Mouse (Mus musculus) liver, embryonic 12.5 days (tissue): ENCODE results near the gene Rsph3b. TPM values are rescaled to one million over a fixed set of nuclear protein-coding genes. Genes with fewer than 3 reads are reported as not detected.

ENCODE experiments used
- ATAC-seq: fragments of 200-750 bp; cut with Nextera tagmentation; 2 replicates; pipeline ENCODE4 v1.8.0; 2017; ENCODE audit warnings: moderate number of reproducible peaks, mild to moderate bottlenecking, moderate library complexity
- H3K27ac ChIP-seq: fragments of 300-500 bp; sonication (generic); 2 replicates; pipeline ENCODE4 v1.5.1; 2016; ENCODE audit warnings: mild to moderate bottlenecking
- H3K27me3 ChIP-seq: fragments of 300-500 bp; sonication (generic); replicated peaks from 2 replicates; pipeline ENCODE4 v1.6.1; 2016; ENCODE audit warnings: mild to moderate bottlenecking, moderate library complexity
- H3K36me3 ChIP-seq: fragments of 300-500 bp; sonication (generic); 2 replicates; pipeline ENCODE4 v1.6.1; 2016; ENCODE audit warnings: mild to moderate bottlenecking, moderate library complexity
- H3K4me1 ChIP-seq: fragments of 300-500 bp; sonication (generic); 2 replicates; pipeline ENCODE4 v1.6.1; 2016
- H3K4me2 ChIP-seq: fragments of 300-500 bp; sonication (generic); 2 replicates; pipeline ENCODE4 v1.6.1; 2016; ENCODE audit warnings: mild to moderate bottlenecking, moderate library complexity
- H3K4me3 ChIP-seq: fragments of 300-500 bp; sonication (generic); 2 replicates; pipeline ENCODE4 v1.5.1; 2016; ENCODE audit warnings: mild to moderate bottlenecking, moderate library complexity
- H3K9ac ChIP-seq: fragments of 300-500 bp; sonication (generic); 2 replicates; pipeline ENCODE4 v1.6.1; 2016; ENCODE audit warnings: mild to moderate bottlenecking, moderate library complexity
- H3K9me3 ChIP-seq: fragments of 300-500 bp; sonication (generic); replicated peaks from 2 replicates; pipeline ENCODE4 v1.6.1; 2016; ENCODE audit warnings: mild to moderate bottlenecking, moderate library complexity
- WGBS: fragments of 180-500 bp; shearing (Covaris S2); methylation state at CpG from one replicate; pipeline ENCODE4 v1.1.7; 2016; ENCODE audit not compliant: insufficient replicate concordance; 5-methylcytosine and 5-hydroxymethylcytosine counted together
- microRNA-seq: library from miRNA; unstranded; fragments of <30 nt; microRNA quantifications from one replicate; pipeline ENCODE4, GENCODE M21; 2017
- polyA plus RNA-seq: library from polyadenylated mRNA; unstranded; fragments of >200 nt; fragmentation: Nextera tagmentation; extraction: Ambion mirVana; gene quantifications from 2 replicates; pipeline ENCODE4 v1.2.1, GENCODE M21; 2016

The Rsph3b gene
- polyA plus RNA-seq, 1 experiment from 2014 or later, result 18.0 TPM

DNA sequence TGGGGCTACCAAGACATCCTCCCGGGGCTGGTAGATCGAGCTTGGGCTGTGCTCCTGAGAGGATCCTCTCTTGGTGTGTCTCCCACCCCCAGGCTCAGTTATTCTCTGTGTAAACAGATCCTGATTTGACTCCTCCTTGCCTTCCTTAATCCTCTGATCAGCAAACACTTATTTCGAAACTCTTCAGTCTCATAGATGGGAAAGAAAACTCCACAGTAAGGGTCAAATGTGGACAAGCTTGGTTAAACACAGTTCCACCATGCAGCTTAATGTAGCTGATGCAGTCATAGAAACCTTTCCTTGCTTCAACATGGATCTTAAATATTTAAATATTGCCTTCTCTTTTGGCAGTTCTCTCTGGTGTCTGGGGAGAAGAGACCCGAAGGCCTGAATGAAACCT is 88.4 kb downstream of the Rsph3b start:
- 48% methylated on average over 4 of the region's 4 CpGs for WGBS
- Histone ChIP-seq H3K9ac (no peak overlapping the region), H3K9me3 (no peaks in the 10 kb centered on the region), H3K27me3 (peaks cover 60% of the 10 kb centered on the region), H3K4me3 (no peak overlapping the region), H3K4me1 (peaks cover 10% of the 10 kb centered on the region), H3K4me2 (no peak overlapping the region), H3K36me3 (no peaks in the 10 kb centered on the region), H3K27ac (no peak overlapping the region)
- no peak for ATAC-seq

Small RNAs within 50 kb of the gene (microRNA-seq; reads per million reads assigned to microRNA genes)
- not detected for gene Mir692-1

Other genes with a start within 250 kb of the Rsph3b start
- gene Ezr, start 165.9 kb downstream of the Rsph3b start, polyA plus RNA-seq, result 67.9 and 72.4 TPM in 2 replicates
- gene Tagap1, start 12.5 kb upstream of the Rsph3b start, polyA plus RNA-seq, result 21.7 and 25.2 TPM in 2 replicates
- gene Rnaset2b, start 22.0 kb upstream of the Rsph3b start, polyA plus RNA-seq, result 107 TPM in 2 replicates
- 0.11 TPM in 1 of 2 replicates, not detected in the other for gene Gm49721, start 30.2 kb upstream of the Rsph3b start, polyA plus RNA-seq
- gene Gm1604a, start 76.9 kb upstream of the Rsph3b start, polyA plus RNA-seq, result not detected in 2 replicates
- gene Rps6ka2, start 221.4 kb upstream of the Rsph3b start, polyA plus RNA-seq, result 5.1 and 5.3 TPM in 2 replicates